Mouse (Mus musculus) MEL (cell line): ENCODE measurements around the gene Cp. TPM values are rescaled to one million over a fixed set of nuclear protein-coding genes. Genes with fewer than 3 reads are reported as not detected.
A peak's percentile ranks its signal among the peaks of the same experiment; 100 is the strongest.

Experiments used
- DNase-seq: peaks from one replicate; pipeline ENCODE4 v3.0.0; 2011; ENCODE audit warnings: low read depth, low spot score
- H3K27ac ChIP-seq: 2 replicates; pipeline ENCODE4 v1.5.1; 2012; ENCODE audit warnings: low read depth, mild to moderate bottlenecking, control low read depth, low read length, moderate library complexity; ENCODE audit not compliant: control insufficient read depth
- H3K27me3 ChIP-seq, 2 experiments: fragments of 150-350 bp in 1 of 2; sonication (generic) in 1 of 2; 2 replicates each; pipeline ENCODE4 v1.6.1; 2012; ENCODE audit warnings: low read length in 2 of 2, mild to moderate bottlenecking in 2 of 2, improper control_type of control experiment in 1 of 2, moderate library complexity in 1 of 2; ENCODE audit not compliant: insufficient read depth in 2 of 2, control insufficient read depth in 1 of 2
- H3K36me3 ChIP-seq, 2 experiments: 2 replicates each; pipeline ENCODE4 v1.6.1; 2012 to 2014; ENCODE audit warnings: low read length in 2 of 2, improper control_type of control experiment in 1 of 2, inconsistent platforms in 1 of 2, mild to moderate bottlenecking in 1 of 2; ENCODE audit not compliant: insufficient read depth in 2 of 2, control insufficient read depth in 1 of 2
- H3K4me1 ChIP-seq, 2 experiments: fragments of 150-350 bp in 1 of 2; sonication (generic) in 1 of 2; 2 replicates each; pipeline ENCODE4 v1.6.1; 2012; ENCODE audit warnings: low read length in 2 of 2, improper control_type of control experiment in 1 of 2, mild to moderate bottlenecking in 1 of 2; ENCODE audit not compliant: insufficient read depth in 2 of 2, control insufficient read depth in 1 of 2
- H3K4me3 ChIP-seq, 2 experiments: fragments of 150-350 bp in 1 of 2; sonication (generic) in 1 of 2; 2 replicates each; pipeline ENCODE4 v1.5.1; 2012; ENCODE audit warnings: low read depth in 2 of 2, low read length in 2 of 2, mild to moderate bottlenecking in 2 of 2, moderate library complexity in 2 of 2, control low read depth in 1 of 2, improper control_type of control experiment in 1 of 2; ENCODE audit not compliant: control insufficient read depth in 1 of 2, insufficient read depth in 1 of 2
- H3K79me2 ChIP-seq: 2 replicates; pipeline ENCODE4 v1.6.1; 2012; ENCODE audit warnings: mild to moderate bottlenecking, low read length, moderate library complexity; ENCODE audit not compliant: control insufficient read depth, poor library complexity, insufficient read depth
- H3K9ac ChIP-seq: 2 replicates; pipeline ENCODE4 v1.6.1; 2012; ENCODE audit warnings: low read depth, mild to moderate bottlenecking, control low read depth, low read length, moderate library complexity; ENCODE audit not compliant: control insufficient read depth, poor library complexity, severe bottlenecking
- H3K9me3 ChIP-seq: fragments of 150-350 bp; sonication (generic); replicated peaks from 2 replicates; pipeline ENCODE4 v1.6.1; 2012; ENCODE audit warnings: mild to moderate bottlenecking, low read length, improper control_type of control experiment, moderate library complexity; ENCODE audit not compliant: insufficient read depth
- CHD2 ChIP-seq: IDR thresholded peaks from 2 replicates; pipeline ENCODE4 v1.6.1; 2011; ENCODE audit warnings: low read length, improper control_type of control experiment
- EP300 ChIP-seq, 2 experiments: IDR thresholded peaks; 2 replicates each; pipeline ENCODE4 v1.6.1; 2011; ENCODE audit warnings: improper control_type of control experiment in 2 of 2, low read length in 2 of 2, low read depth in 1 of 2, mild to moderate bottlenecking in 1 of 2
- ETS1 ChIP-seq: IDR thresholded peaks from 2 replicates; pipeline ENCODE4 v1.6.1; 2012; ENCODE audit warnings: low read depth, mild to moderate bottlenecking, inconsistent platforms, low read length, improper control_type of control experiment, moderate library complexity
- GATA1 ChIP-seq: IDR thresholded peaks from 2 replicates; pipeline ENCODE4 v1.6.1; 2011; ENCODE audit warnings: low read depth, low read length, improper control_type of control experiment
- JUND ChIP-seq: IDR thresholded peaks from 2 replicates; pipeline ENCODE4 v1.6.1; 2011; ENCODE audit warnings: low read depth, mild to moderate bottlenecking, improper control_type of control experiment, low read length
- MEF2A ChIP-seq: IDR thresholded peaks from 2 replicates; pipeline ENCODE4 v1.6.1; 2014; ENCODE audit warnings: low read depth, mild to moderate bottlenecking, inconsistent platforms, low read length, improper control_type of control experiment; ENCODE audit not compliant: poor library complexity, insufficient replicate concordance, severe bottlenecking; ENCODE audit errors: extremely low read depth
- MYB ChIP-seq: IDR thresholded peaks from 2 replicates; pipeline ENCODE4 v1.6.1; 2011; ENCODE audit warnings: mild to moderate bottlenecking, low read depth, low read length, improper control_type of control experiment
- POLR2AphosphoS5 ChIP-seq: IDR thresholded peaks from 2 replicates; pipeline ENCODE4 v1.6.1; 2012; ENCODE audit warnings: low read depth, borderline replicate concordance, mild to moderate bottlenecking, inconsistent platforms, low read length, moderate library complexity, mixed read lengths
- RAD21 ChIP-seq: IDR thresholded peaks from 2 replicates; pipeline ENCODE4 v1.6.1; 2011; ENCODE audit warnings: mild to moderate bottlenecking, low read depth, low read length, improper control_type of control experiment
- RCOR1 ChIP-seq: IDR thresholded peaks from 2 replicates; pipeline ENCODE4 v1.6.1; 2012; ENCODE audit warnings: low read depth, mild to moderate bottlenecking, inconsistent platforms, low read length, improper control_type of control experiment
- SIN3A ChIP-seq: IDR thresholded peaks from 2 replicates; pipeline ENCODE4 v1.6.1; 2012; ENCODE audit warnings: low read length, improper control_type of control experiment, inconsistent platforms
- TCF12 ChIP-seq: IDR thresholded peaks from 2 replicates; pipeline ENCODE4 v1.6.1; 2014; ENCODE audit warnings: low read depth, mild to moderate bottlenecking, inconsistent platforms, low read length, improper control_type of control experiment, moderate library complexity
- ZC3H11A ChIP-seq: IDR thresholded peaks from 2 replicates; pipeline ENCODE4 v1.6.1; 2012; ENCODE audit warnings: low read depth, mild to moderate bottlenecking, inconsistent platforms, low read length, improper control_type of control experiment
- polyA plus RNA-seq, 2 experiments: library from polyadenylated mRNA; stranded (reverse) in 1 of 2; unstranded in 1 of 2; fragments of >175 nt in 1 of 2; fragments of >200 nt in 1 of 2; gene quantifications; 2 replicates each; pipeline versions ENCODE4 v1.2.1 to v1.2.4; 2012; ENCODE audit warnings: low replicate concordance in 2 of 2, low read depth in 1 of 2; ENCODE audit not compliant: insufficient read length in 2 of 2, insufficient read depth in 1 of 2, missing spikeins in 1 of 2
- total RNA-seq: library from RNA; depleted of rRNA; stranded (reverse); fragments of 300-350 nt; gene quantifications from 2 replicates; pipeline ENCODE4 v1.2.3, GENCODE M21; 2012

The Cp gene
- total and polyA plus RNA-seq, 3 experiments: 0.04 TPM; not detected in 2

GRCm38 (mm10) chr3:20028640-20029039 lies 71.8 kb downstream of the Cp start:
- H3K9ac ChIP-seq: no peak overlapping the region
- no peaks in the 10 kb centered on the region for H3K9me3 ChIP-seq
- peaks cover 20 to 49% of the 10 kb centered on the region in 2 experiments for H3K36me3 ChIP-seq
- peaks cover 27 to 33% of the 10 kb centered on the region in 2 experiments for H3K4me1 ChIP-seq
- no peak overlapping the region for H3K27ac ChIP-seq
- no peak for TF ChIP-seq CHD2
- TF ChIP-seq TCF12: no peak
- no peak overlapping the region for H3K4me3 ChIP-seq
- H3K27me3 ChIP-seq: no peaks in the 10 kb centered on the region
- DNase-seq: no peak
- H3K79me2 ChIP-seq: peaks cover 7% of the 10 kb centered on the region

DNA sequence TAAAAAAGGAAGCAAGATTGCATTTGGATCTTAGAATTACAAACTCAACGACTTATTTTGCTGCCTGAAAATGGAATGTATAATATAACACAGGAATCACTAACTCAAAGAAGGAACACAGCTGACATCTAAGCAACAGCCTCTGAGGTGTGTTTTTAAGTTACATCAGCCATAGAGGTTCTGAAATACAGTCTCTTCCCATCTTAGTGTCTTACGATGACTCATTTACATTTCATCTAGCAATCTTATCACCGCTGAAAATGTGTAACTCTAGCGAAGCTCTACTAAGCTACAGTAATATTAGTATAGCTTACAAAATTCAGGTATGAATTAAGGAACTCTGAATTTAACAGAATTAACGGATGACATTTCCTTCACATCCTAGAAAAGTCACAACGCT lies 74.0 kb downstream of the Cp start:
- Histone ChIP-seq H3K36me3 (peaks cover 5 to 54% of the 10 kb centered on the region in 2 experiments), H3K79me2 (peaks cover 11% of the 10 kb centered on the region), H3K4me3 (0 out of 4 replicates have a peak overlapping the region, but pooled peaks of 1 of the 2 experiments have one; percentile 4), H3K9me3 (no peaks in the 10 kb centered on the region), H3K4me1 (peaks cover 33 to 36% of the 10 kb centered on the region in 2 experiments), H3K27me3 (no peaks in the 10 kb centered on the region), H3K9ac (peak overlapping the region; percentile 53; the same call in 1 of the 2 replicates), H3K27ac (peak overlapping the region; percentile 96)
- peak; percentile 73 for DNase-seq
- TF ChIP-seq JUND: peak; percentile 66; the same call in 1 of the 2 replicates
- TF ChIP-seq ETS1: peak; percentile 86
- no peak for TF ChIP-seq POLR2AphosphoS5
- peak; percentile 80 for TF ChIP-seq GATA1
- peak; percentile 77 for TF ChIP-seq MYB
- peak; percentile 41; the same call in 1 of the 2 replicates for TF ChIP-seq RCOR1
- TF ChIP-seq EP300 (IDR thresholded peaks at IDR 0.05; ENCODE audit: low read depth in 1 of 2, low read length in 2 of 2): peak; percentile 82 to 87
- TF ChIP-seq TCF12: peak; percentile 62; the same call in 1 of the 2 replicates
- no peak for TF ChIP-seq RAD21
- TF ChIP-seq SIN3A: peak; percentile 29; the same call in 1 of the 2 replicates
- TF ChIP-seq ZC3H11A: no peak
- no peak for TF ChIP-seq MEF2A
